Mouse (Mus musculus) liver, postnatal 0 days (tissue): ENCODE measurements around the gene 1500009L16Rik.
A peak's percentile ranks its signal among the peaks of the same experiment; 100 is the strongest.

Experiments used
- CTCF ChIP-seq: sonication (generic); IDR thresholded peaks from 2 replicates; pipeline ENCODE4 v1.5.1; 2016; ENCODE audit warnings: antibody characterized with exemption, low read depth
- EP300 ChIP-seq: IDR thresholded peaks from 2 replicates; pipeline ENCODE4 v1.6.1; 2016; ENCODE audit warnings: antibody characterized with exemption, low read depth, mild to moderate bottlenecking

GRCm38 (mm10) chr10:83776272-83776878 is 53.7 kb downstream of the 1500009L16Rik start:
- TF ChIP-seq CTCF (peak; percentile 70), EP300 (no peak)
